Mouse (Mus musculus) olfactory bulb, adult 2 months (tissue): ENCODE measurements around the gene Prm3.

Source experiments
- CTCF ChIP-seq: fragments of 200-500 bp; IDR thresholded peaks from 2 replicates; pipeline ENCODE4 v1.5.1; 2012; ENCODE audit warnings: low read depth, mild to moderate bottlenecking, low read length, moderate library complexity; ENCODE audit not compliant: insufficient read depth
- POLR2A ChIP-seq: fragments of 200-500 bp; IDR thresholded peaks from 2 replicates; pipeline ENCODE4 v1.6.1; 2012; ENCODE audit warnings: mild to moderate bottlenecking, low read depth, low read length, moderate library complexity; ENCODE audit not compliant: insufficient read depth

DNA sequence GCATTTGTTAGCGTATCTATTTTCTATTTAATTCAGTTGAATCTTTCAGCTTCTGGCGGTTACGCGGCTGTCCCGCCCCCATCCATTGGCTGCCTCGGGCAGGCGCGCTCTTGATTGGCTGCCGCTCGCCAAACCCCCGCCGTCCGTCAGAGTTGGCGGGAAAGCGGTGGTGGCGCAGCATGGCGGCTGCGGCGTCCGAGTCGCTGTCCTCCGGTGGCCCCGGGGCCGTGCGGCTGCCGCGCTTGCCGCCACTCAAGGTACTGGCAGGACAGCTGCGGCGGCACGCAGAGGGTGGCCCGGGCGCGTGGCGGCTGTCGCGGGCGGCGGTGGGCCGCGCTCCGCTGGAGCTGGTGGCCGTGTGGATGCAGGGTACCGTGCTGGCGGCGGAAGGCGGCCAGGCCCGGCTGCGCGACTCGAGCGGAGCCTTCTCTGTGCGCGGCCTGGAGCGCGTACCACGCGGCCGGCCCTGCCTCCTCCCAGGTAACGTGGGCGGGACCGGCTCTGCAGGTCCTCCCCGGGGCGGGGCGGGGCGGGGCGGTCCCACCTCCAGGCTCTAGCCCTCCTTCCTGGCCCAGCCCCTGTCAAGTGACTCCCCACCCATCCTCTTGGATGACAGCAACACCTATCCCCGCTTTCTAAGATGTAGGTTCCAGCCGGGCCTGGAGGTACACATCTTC is 44.3 kb upstream of the Prm3 start, which contains the start of gene Rmi2:
- TF ChIP-seq CTCF (no peak), POLR2A (no peak)
